Mouse (Mus musculus): ENCODE results near the gene Cdk5r2. TPM values are rescaled to one million over a fixed set of nuclear protein-coding genes. Genes with fewer than 3 reads are reported as not detected.

Cdk5r2 gene
- polyA plus RNA-seq, 1 experiment, result 2.1 TPM

DNA sequence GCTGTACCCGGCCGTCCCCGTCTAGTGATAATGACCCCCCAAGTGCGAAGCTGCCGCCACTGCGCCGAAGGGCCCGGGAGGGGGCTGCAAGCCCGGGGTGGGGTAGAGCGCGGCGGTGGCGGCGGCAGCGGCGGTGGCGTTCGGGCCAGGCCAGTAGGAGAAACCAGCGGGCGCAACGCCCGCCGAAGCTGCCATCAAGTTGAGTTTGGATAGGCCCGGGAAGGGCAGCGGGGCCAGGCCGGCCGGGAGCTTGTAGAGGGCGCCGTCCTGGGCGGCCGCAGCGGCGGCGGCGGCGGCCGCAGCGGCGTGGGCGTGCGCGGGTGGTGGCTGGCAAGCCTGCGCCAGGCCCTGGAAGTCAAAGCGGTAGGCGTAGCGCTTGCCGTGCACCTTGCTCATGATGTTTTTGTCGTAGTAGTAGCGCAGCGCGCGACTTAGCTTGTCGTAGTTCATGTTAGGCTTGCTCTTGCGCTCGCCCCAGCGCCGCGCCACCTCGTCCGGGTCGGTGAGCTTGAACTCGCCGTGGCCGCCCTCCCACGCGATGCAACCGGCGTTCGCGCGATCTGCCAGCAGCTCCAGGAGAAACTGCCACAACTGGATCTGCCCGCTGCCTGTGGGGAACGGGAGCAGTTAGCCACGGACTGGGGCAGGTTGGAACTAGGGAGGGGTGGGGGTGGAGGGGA, 27.5 kb downstream of the Cdk5r2 start:
- Histone ChIP-seq H3K4me3 (ENCODE audit: low read depth, low read length) (peak overlapping the region; percentile 33), H3K4me1 (ENCODE audit: control insufficient read depth, insufficient read depth, insufficient read length, low read length) (peaks cover 3% of the 10 kb centered on the region), H3K27me3 (ENCODE audit: control insufficient read depth, insufficient read depth, low read length) (peaks cover 61% of the 10 kb centered on the region), H3K27ac (ENCODE audit: insufficient read depth, low read depth, low read length) (no peak overlapping the region), H3K36me3 (ENCODE audit: control insufficient read depth, insufficient read depth, low read length) (no peaks in the 10 kb centered on the region)
- WGBS, result 1% methylated on average over 73 of the region's 74 CpGs
- TF ChIP-seq POLR2A (IDR thresholded peaks at IDR 0.05; ENCODE audit: low read depth, low read length) (no peak), CTCF (IDR thresholded peaks at IDR 0.05; ENCODE audit: extremely low read depth, insufficient read length, insufficient replicate concordance, low read depth, low read length) (no peak)

- H3K4me3 ChIP-seq (ENCODE audit: low read depth, low read length), result no peak overlapping the region
- peaks cover 3% of the 10 kb centered on the region for H3K4me1 ChIP-seq (ENCODE audit: control insufficient read depth, insufficient read depth, insufficient read length, low read length)
- peaks cover 61% of the 10 kb centered on the region for H3K27me3 ChIP-seq (ENCODE audit: control insufficient read depth, insufficient read depth, low read length)
- H3K27ac ChIP-seq (ENCODE audit: insufficient read depth, low read depth, low read length), result no peak overlapping the region
- H3K36me3 ChIP-seq (ENCODE audit: control insufficient read depth, insufficient read depth, low read length), result no peaks in the 10 kb centered on the region
- WGBS, result 9% methylated on average over 8 of the region's 8 CpGs
- TF ChIP-seq CTCF (IDR thresholded peaks at IDR 0.05; ENCODE audit: extremely low read depth, insufficient read length, insufficient replicate concordance, low read depth, low read length), result no peak
- no peak for TF ChIP-seq POLR2A (IDR thresholded peaks at IDR 0.05; ENCODE audit: low read depth, low read length)
These were observed 28.1 kb downstream of the Cdk5r2 start for GRCm38 (mm10) chr1:74882828-74883227.

DNA sequence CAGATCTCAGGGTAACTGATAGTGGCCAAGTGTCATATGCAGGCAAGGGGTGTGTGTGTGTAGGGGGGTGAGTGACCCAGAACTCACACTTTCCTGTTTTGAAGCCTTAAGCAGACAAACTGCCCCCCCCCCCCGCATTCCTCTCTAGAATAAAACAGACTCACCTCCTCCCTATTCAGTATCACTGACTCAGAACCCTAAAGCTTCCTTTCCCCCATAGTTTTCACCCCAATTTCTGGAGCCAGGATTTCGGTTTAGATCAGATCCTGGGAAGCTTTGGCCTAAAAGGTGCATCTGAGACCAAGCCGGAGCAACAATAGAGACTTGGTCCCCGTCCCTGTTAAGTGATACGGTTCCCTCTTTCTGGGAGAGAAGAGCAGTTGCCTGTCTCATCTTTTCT, 28.7 kb downstream of the Cdk5r2 start:
- TF ChIP-seq POLR2A (IDR thresholded peaks at IDR 0.05; ENCODE audit: low read depth, low read length) (no peak), CTCF (IDR thresholded peaks at IDR 0.05; ENCODE audit: extremely low read depth, insufficient read length, insufficient replicate concordance, low read depth, low read length) (no peak)
- H3K4me3 ChIP-seq (ENCODE audit: low read depth, low read length), result no peak overlapping the region
- H3K36me3 ChIP-seq (ENCODE audit: control insufficient read depth, insufficient read depth, low read length), result no peaks in the 10 kb centered on the region
- peaks cover 3% of the 10 kb centered on the region for H3K4me1 ChIP-seq (ENCODE audit: control insufficient read depth, insufficient read depth, insufficient read length, low read length)
- peaks cover 61% of the 10 kb centered on the region for H3K27me3 ChIP-seq (ENCODE audit: control insufficient read depth, insufficient read depth, low read length)
- H3K27ac ChIP-seq (ENCODE audit: insufficient read depth, low read depth, low read length), result no peak overlapping the region
- 22% methylated on average over 5 of the region's 5 CpGs for WGBS

DNA sequence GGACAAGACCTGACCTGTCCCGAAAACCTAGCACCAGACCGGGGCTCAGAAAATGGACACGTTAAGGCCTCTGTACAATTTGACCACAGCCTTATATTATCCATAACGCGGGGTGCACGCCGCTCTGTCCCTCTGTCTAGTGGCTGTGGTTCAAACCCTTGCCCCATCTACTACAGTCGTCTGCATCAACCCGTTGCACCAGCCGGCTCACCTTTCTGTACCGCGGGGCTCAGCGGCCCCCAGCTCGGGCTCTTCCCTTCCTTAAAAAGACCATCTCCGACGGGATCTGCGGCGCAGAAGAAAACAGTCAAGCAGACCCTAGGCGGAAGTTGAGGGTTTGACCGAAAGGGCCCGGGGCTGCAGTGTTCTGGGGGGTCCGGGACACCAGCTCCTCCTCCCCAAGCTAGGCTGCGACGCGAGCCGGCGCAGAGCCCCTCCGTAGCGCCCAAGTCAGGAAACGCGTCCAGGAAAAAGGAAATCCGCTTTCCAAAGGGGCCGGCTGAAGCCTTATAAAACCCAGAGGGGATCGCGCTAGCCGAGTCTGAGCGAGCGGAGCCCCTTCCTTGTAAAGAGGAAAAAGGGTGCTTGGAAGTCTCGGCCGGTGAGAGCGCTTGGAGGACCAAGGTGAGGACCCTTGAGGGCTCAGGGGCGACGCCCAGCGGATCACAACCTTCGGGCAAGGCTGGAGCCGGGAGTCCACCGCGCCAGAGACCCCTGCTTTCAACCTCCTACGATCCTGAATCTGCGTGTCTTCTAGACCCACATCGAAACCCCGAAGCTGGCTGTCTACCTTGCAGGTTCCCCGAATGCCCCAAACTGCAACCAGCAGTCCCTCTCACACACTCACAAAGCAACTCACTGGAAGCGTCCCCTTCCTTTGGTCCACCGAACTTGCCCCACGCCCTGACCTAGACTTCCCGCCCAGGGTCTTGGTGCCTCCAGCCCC, 29.7 kb downstream of the Cdk5r2 start:
- H3K4me3 ChIP-seq (ENCODE audit: low read depth, low read length), result no peak overlapping the region
- peaks cover 61% of the 10 kb centered on the region for H3K27me3 ChIP-seq (ENCODE audit: control insufficient read depth, insufficient read depth, low read length)
- no peaks in the 10 kb centered on the region for H3K36me3 ChIP-seq (ENCODE audit: control insufficient read depth, insufficient read depth, low read length)
- H3K27ac ChIP-seq (ENCODE audit: insufficient read depth, low read depth, low read length), result no peak overlapping the region
- TF ChIP-seq CTCF (IDR thresholded peaks at IDR 0.05; ENCODE audit: extremely low read depth, insufficient read length, insufficient replicate concordance, low read depth, low read length) (no peak), POLR2A (IDR thresholded peaks at IDR 0.05; ENCODE audit: low read depth, low read length) (no peak)
- 3% methylated on average over 57 of the region's 57 CpGs for WGBS
- H3K4me1 ChIP-seq (ENCODE audit: control insufficient read depth, insufficient read depth, insufficient read length, low read length), result peaks cover 3% of the 10 kb centered on the region

DNA sequence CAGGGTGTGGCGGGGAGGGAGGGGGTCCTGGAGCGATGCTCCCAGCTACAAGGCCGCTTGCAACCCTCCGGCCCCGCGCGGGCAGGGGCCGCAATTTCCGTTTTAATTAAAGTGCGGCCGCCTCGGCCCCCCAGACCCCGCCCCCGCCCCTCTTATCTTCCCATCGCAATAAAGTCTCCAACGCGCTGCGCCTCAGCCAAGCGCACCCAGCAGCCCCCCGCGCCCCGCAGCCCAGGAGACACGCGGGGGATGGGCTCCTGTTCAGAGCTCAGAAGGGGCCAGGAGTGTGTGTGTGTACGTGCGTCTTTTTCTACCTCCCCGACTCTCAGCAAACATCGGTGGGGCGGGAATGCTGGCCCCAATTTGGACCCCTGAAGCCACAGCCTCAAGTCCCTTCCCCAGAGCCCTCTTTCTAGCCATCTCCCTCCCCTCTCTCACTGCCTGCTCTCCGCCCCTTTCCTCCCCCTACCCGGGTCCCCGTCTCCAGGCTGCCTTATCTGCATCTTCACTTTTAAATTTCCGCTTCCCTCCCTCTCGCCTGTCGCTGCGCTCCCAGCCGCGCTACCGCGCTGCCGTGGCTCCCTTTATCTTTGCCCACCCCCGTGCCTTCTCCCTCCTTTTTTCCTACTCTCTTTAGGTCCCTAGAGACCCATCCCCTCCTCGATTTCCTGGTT, 30.8 kb downstream of the Cdk5r2 start, which contains the start of gene Fev:
Gene Fev, minus strand, starts transcription at position 51 of the 674 bp plus-strand sequence.
- Histone ChIP-seq H3K27ac (ENCODE audit: insufficient read depth, low read depth, low read length) (no peak within 1 kb of the TSS), H3K4me1 (ENCODE audit: control insufficient read depth, insufficient read depth, insufficient read length, low read length) (peaks cover 3% of the 10 kb centered on the region), H3K4me3 (ENCODE audit: low read depth, low read length) (no peak within 1 kb of the TSS), H3K27me3 (ENCODE audit: control insufficient read depth, insufficient read depth, low read length) (peaks cover 69% of the 10 kb centered on the region), H3K36me3 (ENCODE audit: control insufficient read depth, insufficient read depth, low read length) (no peaks in the 10 kb centered on the region)
- WGBS, result 2% methylated on average over 43 of the region's 43 CpGs
- TF ChIP-seq POLR2A (IDR thresholded peaks at IDR 0.05; ENCODE audit: low read depth, low read length) (no peak), CTCF (IDR thresholded peaks at IDR 0.05; ENCODE audit: extremely low read depth, insufficient read length, insufficient replicate concordance, low read depth, low read length) (no peak)

GRCm38 (mm10) chr1:74891513-74891912, 36.8 kb downstream of the Cdk5r2 start:
- no peak for TF ChIP-seq POLR2A (IDR thresholded peaks at IDR 0.05; ENCODE audit: low read depth, low read length)
- TF ChIP-seq CTCF (IDR thresholded peaks at IDR 0.05; ENCODE audit: extremely low read depth, insufficient read length, insufficient replicate concordance, low read depth, low read length), result no peak
- 3% methylated on average over 8 of the region's 8 CpGs for WGBS
- Histone ChIP-seq H3K36me3 (ENCODE audit: control insufficient read depth, insufficient read depth, low read length) (no peaks in the 10 kb centered on the region), H3K27me3 (ENCODE audit: control insufficient read depth, insufficient read depth, low read length) (peaks cover 34% of the 10 kb centered on the region), H3K4me1 (ENCODE audit: control insufficient read depth, insufficient read depth, insufficient read length, low read length) (0 out of 2 replicates have a peak, but pooled peaks cover 2% of the 10 kb centered on the region), H3K4me3 (ENCODE audit: low read depth, low read length) (no peak overlapping the region), H3K27ac (ENCODE audit: insufficient read depth, low read depth, low read length) (no peak overlapping the region)
